In genomic region chr5:103995181-103995580, GRCm38 (mm10) we compare ENCODE assay signal across 9 mouse cellular contexts. TPM values are rescaled to one million over a fixed set of nuclear protein-coding genes. Genes with fewer than 3 reads are reported as not detected.
A peak's percentile ranks its signal among the peaks of the same experiment; 100 is the strongest.
DNase-seq lines count a peak whose midpoint lies in the region; ATAC-seq and TF ChIP-seq lines count a peak whose summit lies in the region.
"Had no signal": no experiment of that assay in that cellular context is flagged by ENCODE, and none has a peak within 500 bp of the region (broad histone marks: within the 10 kb centered on the region; RNA-seq: fewer than 3 reads in every experiment).

No protein-coding gene starts in this region.

- TF ChIP-seq POLR2A in cortical plate, adult 2 months (IDR thresholded peaks at IDR 0.05; ENCODE audit: extremely low read depth, insufficient read depth, low read length) = no peak

- no peak for ATAC-seq in midbrain, postnatal 0 days (ENCODE audit: low FRiP score)
- no peak for ATAC-seq in midbrain, embryonic 11.5 days (ENCODE audit: low FRiP score)
- peak; percentile 52 for ATAC-seq in megakaryocyte, adult 5-6 weeks (ENCODE audit: poor library complexity, severe bottlenecking)

- H3K27me3 ChIP-seq in midbrain, postnatal 0 days (ENCODE audit: insufficient read depth, low read length) = no peaks in the 10 kb centered on the region
- no peaks in the 10 kb centered on the region for H3K27me3 ChIP-seq in midbrain, embryonic 11.5 days (ENCODE audit: control insufficient read depth, insufficient read depth, low read length)
- H3K27me3 ChIP-seq: neural tube, embryonic 12.5 days had no signal

- H3K4me1 ChIP-seq in midbrain, postnatal 0 days (ENCODE audit: insufficient read depth, low read length) = no peaks in the 10 kb centered on the region
- no peaks in the 10 kb centered on the region for H3K4me1 ChIP-seq in midbrain, embryonic 11.5 days (ENCODE audit: control insufficient read depth, insufficient read depth, low read length)
- H3K4me1 ChIP-seq in cortical plate, adult 2 months (ENCODE audit: control insufficient read depth, insufficient read depth, low read length) = no peaks in the 10 kb centered on the region
- H3K4me1 ChIP-seq: neural tube, embryonic 12.5 days had no signal

- H3K9ac ChIP-seq in midbrain, postnatal 0 days (replicated peaks; ENCODE audit: low read length, poor library complexity, severe bottlenecking) = no peak overlapping the region
- no peak overlapping the region for H3K9ac ChIP-seq in midbrain, embryonic 11.5 days (ENCODE audit: low read length)
- H3K9ac ChIP-seq: neural tube, embryonic 12.5 days had no signal

- no peak overlapping the region for H3K4me2 ChIP-seq in midbrain, postnatal 0 days (ENCODE audit: low read depth, low read length, poor library complexity, severe bottlenecking)
- no peak overlapping the region for H3K4me2 ChIP-seq in midbrain, embryonic 11.5 days
- H3K4me2 ChIP-seq: neural tube, embryonic 12.5 days had no signal

- H3K36me3 ChIP-seq in midbrain, postnatal 0 days (ENCODE audit: insufficient read depth, low read length) = no peaks in the 10 kb centered on the region
- H3K36me3 ChIP-seq in midbrain, embryonic 11.5 days (ENCODE audit: control insufficient read depth, insufficient read depth, low read length) = no peaks in the 10 kb centered on the region
- H3K36me3 ChIP-seq: neural tube, embryonic 12.5 days had no signal

- DNase-seq in embryo, embryonic 10 days (ENCODE audit: low spot score) = peak; percentile 59
- no peak for DNase-seq in embryo, embryonic 9.5 days (ENCODE audit: extremely low spot score)
- peak; percentile 21 for DNase-seq in midbrain, postnatal 0 days (ENCODE audit: low spot score)
- DNase-seq in midbrain, embryonic 11.5 days (ENCODE audit: low spot score, missing footprints) = no peak
- no peak for DNase-seq in ovary, postnatal 14 days (ENCODE audit: low spot score)
- no peak for DNase-seq in ovary, postnatal 36 days (ENCODE audit: low spot score)

- H3K4me3 ChIP-seq in midbrain, postnatal 0 days (ENCODE audit: low read depth, low read length) = no peak overlapping the region
- H3K4me3 ChIP-seq in midbrain, embryonic 11.5 days (ENCODE audit: low read depth, low read length) = no peak overlapping the region
- H3K4me3 ChIP-seq in cortical plate, adult 2 months (ENCODE audit: insufficient read depth, low read length) = no peak overlapping the region
- H3K4me3 ChIP-seq: neural tube, embryonic 12.5 days had no signal

- WGBS in midbrain, postnatal 0 days = 61% methylated on average over 3 of the region's 3 CpGs
- WGBS in midbrain, embryonic 11.5 days = 67% methylated on average over 3 of the region's 3 CpGs

- peak; percentile 66 for TF ChIP-seq CTCF in midbrain, postnatal 0 days (IDR thresholded peaks at IDR 0.05)
- peak; percentile 37; the same call in 1 of the 2 replicates for TF ChIP-seq CTCF in cortical plate, adult 2 months (IDR thresholded peaks at IDR 0.05; ENCODE audit: extremely low read depth, insufficient read depth, low read length)

- H3K9me3 ChIP-seq in midbrain, postnatal 0 days (ENCODE audit: low read length) = no peaks in the 10 kb centered on the region
- H3K9me3 ChIP-seq in midbrain, embryonic 11.5 days (ENCODE audit: control insufficient read depth, low read length) = no peaks in the 10 kb centered on the region
- H3K9me3 ChIP-seq: neural tube, embryonic 12.5 days had no signal

- H3K27ac ChIP-seq in midbrain, postnatal 0 days (ENCODE audit: low read depth, low read length) = no peak overlapping the region
- H3K27ac ChIP-seq in midbrain, embryonic 11.5 days (ENCODE audit: low read depth, low read length) = no peak overlapping the region
- no peak overlapping the region for H3K27ac ChIP-seq in cortical plate, adult 2 months (ENCODE audit: insufficient read depth, low read length)
- H3K27ac ChIP-seq: neural tube, embryonic 12.5 days had no signal

RNA-seq across cellular contexts. Expression of gene Hsd17b13, which starts 18.0 kb away (rescaled TPM):
- total RNA-seq in midbrain, postnatal 0 days (2014; rRNA removed) = not detected in 2 replicates
- polyA plus RNA-seq in midbrain, postnatal 0 days (2015; fragmentation: Nextera tagmentation; extraction: Ambion mirVana) = 0.15 and 0.27 TPM in 2 replicates
- not detected in 2 replicates for polyA plus RNA-seq in midbrain, embryonic 11.5 days (2014; fragmentation: Nextera tagmentation; extraction: Ambion mirVana)
- polyA plus RNA-seq in cortical plate, adult 2 months (2012; rRNA removed) = 0.17 and 0.54 TPM in 2 replicates
- total RNA-seq in megakaryocyte, adult 5-6 weeks (2015) = not detected in 2 replicates
- total RNA-seq in megakaryocyte, adult 5-6 weeks (2017) = not detected in 2 replicates
- polyA plus RNA-seq: neural tube, embryonic 12.5 days had no signal

RNA-seq across cellular contexts. Expression of gene Hsd17b11, which starts 26.5 kb away (rescaled TPM):
- total RNA-seq in midbrain, postnatal 0 days (2014; rRNA removed) = 16.3 and 16.4 TPM in 2 replicates
- 3.6 and 4.7 TPM in 2 replicates for polyA plus RNA-seq in midbrain, postnatal 0 days (2015; fragmentation: Nextera tagmentation; extraction: Ambion mirVana)
- polyA plus RNA-seq in midbrain, embryonic 11.5 days (2014; fragmentation: Nextera tagmentation; extraction: Ambion mirVana) = 1.1 TPM in 2 replicates
- polyA plus RNA-seq in cortical plate, adult 2 months (2012; rRNA removed) = 38.1 and 41.4 TPM in 2 replicates
- total RNA-seq in megakaryocyte, adult 5-6 weeks (2015) = 81.4 and 90.7 TPM in 2 replicates
- 97.2 and 115 TPM in 2 replicates for total RNA-seq in megakaryocyte, adult 5-6 weeks (2017)

RNA-seq across cellular contexts. Expression of gene Nudt9, which starts 50.9 kb away (rescaled TPM):
- total RNA-seq in midbrain, postnatal 0 days (2014; rRNA removed) = 48.8 and 48.9 TPM in 2 replicates
- polyA plus RNA-seq in midbrain, postnatal 0 days (2015; fragmentation: Nextera tagmentation; extraction: Ambion mirVana) = 70.4 and 72.5 TPM in 2 replicates
- 61.8 and 64.7 TPM in 2 replicates for polyA plus RNA-seq in midbrain, embryonic 11.5 days (2014; fragmentation: Nextera tagmentation; extraction: Ambion mirVana)
- 75.7 and 82.3 TPM in 2 replicates for polyA plus RNA-seq in cortical plate, adult 2 months (2012; rRNA removed)
- 17.9 and 22.9 TPM in 2 replicates for total RNA-seq in megakaryocyte, adult 5-6 weeks (2015)
- 31.4 and 34.2 TPM in 2 replicates for total RNA-seq in megakaryocyte, adult 5-6 weeks (2017)

Comparison
In these comparisons a context has a peak if more than half of its experiments do, and no peak if none do; other contexts are left out.
1. DNase-seq: peak in embryo, embryonic 10 days (single experiment) and midbrain, postnatal 0 days (single experiment); none in embryo, embryonic 9.5 days (single experiment), midbrain, embryonic 11.5 days (single experiment), ovary, postnatal 14 days (single experiment) and ovary, postnatal 36 days (single experiment).